Mouse (Mus musculus) WW6 (cell line): ENCODE results near the gene Sox5.

ENCODE experiments used
- DNase-seq: peaks from one replicate; pipeline ENCODE4 v3.0.0-alpha.2; 2013; ENCODE audit warnings: low read depth, low spot score

Sox5 gene

DNA sequence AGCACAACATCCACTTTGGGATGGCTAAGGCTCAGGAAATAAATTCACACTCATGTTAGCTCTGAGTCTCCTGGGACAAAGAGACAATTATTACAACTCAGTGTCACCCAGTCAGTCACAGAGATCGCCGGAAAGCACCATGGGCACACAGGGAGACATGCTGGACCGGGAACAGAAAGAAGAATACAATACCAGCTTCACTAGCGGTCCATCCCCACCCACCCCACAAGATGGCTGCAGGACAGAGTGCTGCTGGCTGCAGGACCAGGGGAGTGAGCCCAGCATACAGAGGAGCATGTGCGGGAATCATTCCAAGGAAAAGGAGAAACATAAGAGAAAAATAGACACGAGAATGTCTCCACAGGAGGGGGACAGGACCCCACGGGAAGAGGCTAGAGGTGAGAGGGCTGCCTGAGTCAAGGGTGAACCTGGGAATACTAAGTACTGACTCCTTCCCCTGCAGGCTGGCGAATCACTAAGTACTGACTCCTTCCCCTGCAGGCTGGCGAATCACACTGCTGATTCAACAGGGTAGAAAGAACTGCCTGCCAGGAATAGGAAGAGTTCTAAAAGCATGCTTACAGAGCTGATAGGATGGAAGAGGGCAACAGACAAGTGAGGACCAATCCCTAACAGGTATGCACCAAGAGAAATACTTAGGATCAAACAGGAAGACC, 813.9 kb downstream of the Sox5 start:
- DNase-seq, result no peak

DNA sequence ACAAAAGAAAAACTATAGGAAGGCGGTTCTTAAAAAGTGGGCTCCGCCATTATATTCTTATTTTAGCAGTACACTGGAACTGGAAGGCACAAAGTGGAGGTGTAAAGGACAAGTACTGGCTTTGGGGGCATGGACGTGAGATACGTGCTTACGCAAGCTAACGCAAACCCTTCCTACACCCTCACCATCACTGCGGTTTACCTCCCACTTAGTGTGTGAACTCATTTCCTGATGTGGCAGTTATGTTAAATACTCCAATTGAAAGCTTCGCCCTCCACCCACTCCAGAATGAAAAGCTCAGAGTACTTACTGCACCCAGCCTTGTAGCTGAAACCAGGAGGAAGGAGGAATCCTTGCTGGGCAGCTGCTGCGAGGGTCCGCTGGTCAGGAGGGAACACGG, 821.3 kb downstream of the Sox5 start:
- DNase-seq, result no peak

DNA sequence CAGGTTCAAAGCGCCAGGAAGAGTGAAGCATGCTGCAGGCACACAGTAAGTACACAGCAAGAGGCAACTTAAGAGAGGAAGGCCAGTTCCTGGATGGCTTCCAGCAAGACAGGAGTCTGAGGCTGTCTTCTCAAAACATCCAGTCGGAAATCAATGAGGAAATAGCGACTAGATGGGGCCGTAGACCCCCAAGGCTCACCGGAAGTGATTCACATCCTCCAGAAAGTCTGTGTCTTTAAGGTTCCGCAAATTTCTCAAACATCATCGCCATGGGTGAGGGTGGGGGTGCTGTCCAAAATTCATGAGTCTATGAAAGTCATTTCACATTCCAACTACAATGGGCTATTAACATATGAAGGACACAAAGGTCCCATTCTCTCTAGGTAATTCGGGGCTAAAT, 821.7 kb downstream of the Sox5 start:
- DNase-seq, result no peak

DNA sequence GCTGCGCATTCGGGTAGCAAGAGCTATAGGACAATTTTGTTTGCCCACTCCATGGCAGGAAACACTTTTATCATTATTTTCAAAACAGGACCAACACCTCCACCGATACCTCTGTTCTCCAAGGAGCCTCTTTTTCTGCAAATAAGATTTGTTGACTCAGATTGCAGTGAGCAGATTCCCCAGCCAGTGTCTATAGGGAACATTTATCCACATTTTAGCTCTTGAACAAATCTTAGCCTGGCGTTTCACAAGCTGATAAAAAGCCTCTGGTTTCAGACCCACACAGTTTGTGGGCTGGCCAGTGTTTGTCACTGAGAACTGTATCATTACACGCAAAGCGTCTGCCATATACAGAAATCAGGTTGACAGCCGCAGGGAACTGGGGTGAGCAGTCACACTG, 823.4 kb downstream of the Sox5 start:
- no peak for DNase-seq

DNA sequence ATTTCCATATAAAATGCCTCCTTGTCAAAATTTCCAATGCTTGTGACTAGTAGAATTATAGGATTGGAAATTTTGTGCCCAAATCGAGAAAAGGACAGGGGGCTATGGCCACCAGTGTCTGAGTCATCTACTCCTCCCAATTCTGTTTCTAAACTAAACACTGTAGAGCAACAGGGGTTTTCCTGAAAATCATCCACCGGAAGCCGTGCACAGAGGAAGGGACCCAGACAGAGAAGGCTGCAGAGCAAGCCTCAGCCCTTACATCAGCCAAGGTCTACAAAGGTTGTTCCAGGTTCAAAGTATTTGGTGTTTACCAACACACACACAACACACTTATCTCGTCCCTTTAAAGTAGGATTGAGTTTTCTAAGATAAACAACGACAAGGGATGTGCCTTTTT, 824.7 kb downstream of the Sox5 start:
- DNase-seq, result no peak

DNA sequence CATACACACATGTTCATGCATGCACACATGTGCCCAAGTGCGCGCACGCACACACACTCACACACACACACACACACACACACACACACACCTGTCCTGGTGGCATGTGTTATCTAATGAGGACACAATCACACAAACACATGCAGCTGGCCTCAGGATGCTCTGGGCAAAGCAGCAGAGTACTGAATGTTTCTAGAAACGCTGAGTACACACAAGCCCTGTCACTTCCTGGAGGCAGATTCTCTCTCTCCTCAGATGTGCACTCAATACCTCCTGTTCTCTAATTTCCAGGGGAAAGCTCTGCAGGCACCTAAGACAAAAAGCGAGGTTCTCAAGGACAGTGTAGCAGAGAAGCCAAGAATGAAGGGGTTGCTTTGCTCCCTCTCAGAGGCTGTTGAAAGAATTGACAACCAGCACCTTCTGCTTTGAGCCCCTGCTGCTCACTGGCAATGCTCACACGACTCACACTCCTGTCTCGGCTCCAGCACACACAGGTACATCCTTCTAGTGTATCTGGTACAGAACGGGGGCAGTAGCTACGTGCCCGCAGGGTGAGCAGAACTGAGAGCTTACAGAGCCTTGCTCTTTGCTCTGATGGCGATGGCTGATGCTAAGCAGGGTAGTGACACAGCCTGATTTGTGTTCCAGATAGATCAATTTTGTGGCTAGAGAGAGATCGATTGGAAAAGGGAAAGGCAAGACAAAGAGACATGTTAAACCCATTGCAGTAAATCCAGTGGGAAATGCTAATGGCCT, 833.0 kb downstream of the Sox5 start:
- DNase-seq, result no peak

DNA sequence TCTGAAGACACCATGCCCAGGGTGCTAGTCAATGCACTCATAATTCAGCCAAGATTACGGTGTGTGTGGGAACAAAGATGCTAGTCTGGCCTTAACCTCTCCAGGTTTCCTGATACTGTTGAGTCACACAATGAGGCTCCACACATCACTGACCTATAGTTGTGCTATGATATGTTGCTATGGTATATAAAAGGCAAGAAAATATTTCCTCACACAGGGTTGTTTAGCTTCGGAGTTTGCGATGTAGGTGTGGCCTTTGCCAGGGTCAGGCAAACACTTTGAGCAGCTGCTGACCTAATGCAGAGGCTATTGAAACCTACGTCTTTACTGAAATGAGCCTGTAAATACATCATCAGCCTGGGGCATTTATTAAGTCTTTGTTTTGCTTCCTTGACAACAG, 833.7 kb downstream of the Sox5 start:
- DNase-seq, result no peak

DNA sequence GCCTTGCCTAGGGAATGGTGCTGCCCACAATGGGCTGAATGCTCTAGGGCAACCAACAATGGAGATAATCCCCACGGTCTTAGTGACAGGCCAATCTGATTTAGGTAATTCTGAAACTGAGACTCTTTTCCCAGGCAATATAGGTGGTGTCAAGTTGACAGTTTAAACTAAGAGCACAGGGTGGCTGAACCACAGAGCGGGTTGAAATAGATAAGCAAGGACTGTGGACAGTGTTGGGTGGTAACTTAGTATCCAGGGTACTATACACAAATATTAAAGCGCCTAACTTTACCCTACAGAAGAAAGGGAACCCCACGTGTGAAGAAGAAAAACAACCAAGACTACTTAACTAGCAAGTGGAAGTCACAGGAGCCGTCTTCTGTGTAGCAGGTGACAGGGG, 838.7 kb downstream of the Sox5 start:
- DNase-seq, result no peak

DNA sequence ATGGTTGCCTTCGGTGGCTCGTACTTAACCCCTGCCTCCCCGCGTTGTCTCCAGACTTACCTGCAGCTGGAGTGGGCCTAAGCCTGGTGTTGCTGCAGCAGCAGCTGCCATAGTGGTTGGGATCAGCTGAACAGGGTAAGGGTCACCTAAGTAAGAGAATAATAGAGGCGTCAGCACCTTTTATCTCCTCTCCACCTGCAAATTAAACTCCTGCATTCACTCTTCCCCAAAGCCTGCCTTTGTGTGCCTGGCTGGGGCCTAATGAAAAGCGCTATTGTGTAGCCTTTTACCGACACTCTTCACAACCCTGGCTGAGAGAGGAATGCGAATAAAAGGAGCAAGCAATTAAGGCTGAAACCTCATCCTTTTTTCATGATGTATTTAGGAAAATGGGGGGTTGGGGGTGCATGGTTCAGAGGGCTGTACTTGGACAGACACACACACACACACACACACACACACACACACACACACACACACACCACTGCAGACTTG, 840.4 kb downstream of the Sox5 start:
- no peak for DNase-seq

DNA sequence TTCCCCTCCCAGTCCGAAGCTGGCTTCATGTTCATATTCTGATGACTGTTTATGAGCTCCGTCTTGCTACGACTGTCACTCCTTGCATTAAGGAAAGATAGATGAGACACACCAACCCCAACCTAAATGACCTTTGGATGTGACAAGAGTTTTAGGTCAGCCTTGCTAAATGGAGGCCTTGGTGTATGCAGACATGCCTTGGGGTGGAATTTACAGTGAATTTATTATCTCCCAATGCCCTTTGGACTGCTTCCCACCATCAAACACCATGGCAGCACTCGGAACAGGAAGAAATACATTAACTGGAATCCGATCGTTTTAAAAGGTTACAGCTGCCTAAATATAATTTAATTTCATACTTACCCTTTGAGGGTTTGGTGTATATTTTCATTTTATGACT, 858.6 kb downstream of the Sox5 start:
- no peak for DNase-seq

DNA sequence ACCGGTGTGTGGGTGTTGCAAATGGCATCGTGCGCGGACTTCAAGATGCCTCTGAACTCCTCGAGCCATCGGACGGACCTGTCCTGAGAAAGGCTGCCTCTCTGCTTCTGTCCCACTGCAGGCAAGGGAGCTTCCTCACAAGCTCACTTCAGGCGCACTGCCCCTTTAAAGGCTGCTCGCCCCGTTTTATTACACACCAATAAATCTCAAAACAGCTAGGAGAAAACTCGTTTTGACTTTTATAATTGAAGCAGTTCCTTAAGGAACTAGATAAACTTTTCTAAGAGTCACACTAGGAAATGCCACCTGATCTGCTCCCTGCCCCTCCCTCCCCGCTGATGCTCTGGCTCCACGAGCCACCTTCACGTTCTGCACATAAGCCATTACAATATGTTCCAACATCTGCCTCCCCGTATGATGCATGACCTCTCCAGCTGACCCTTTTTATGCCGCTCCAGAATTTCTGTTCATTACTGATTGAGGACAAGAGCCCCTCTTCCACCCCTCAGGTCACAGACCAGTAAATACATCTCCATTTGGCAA, 863.3 kb downstream of the Sox5 start:
- no peak for DNase-seq

DNA sequence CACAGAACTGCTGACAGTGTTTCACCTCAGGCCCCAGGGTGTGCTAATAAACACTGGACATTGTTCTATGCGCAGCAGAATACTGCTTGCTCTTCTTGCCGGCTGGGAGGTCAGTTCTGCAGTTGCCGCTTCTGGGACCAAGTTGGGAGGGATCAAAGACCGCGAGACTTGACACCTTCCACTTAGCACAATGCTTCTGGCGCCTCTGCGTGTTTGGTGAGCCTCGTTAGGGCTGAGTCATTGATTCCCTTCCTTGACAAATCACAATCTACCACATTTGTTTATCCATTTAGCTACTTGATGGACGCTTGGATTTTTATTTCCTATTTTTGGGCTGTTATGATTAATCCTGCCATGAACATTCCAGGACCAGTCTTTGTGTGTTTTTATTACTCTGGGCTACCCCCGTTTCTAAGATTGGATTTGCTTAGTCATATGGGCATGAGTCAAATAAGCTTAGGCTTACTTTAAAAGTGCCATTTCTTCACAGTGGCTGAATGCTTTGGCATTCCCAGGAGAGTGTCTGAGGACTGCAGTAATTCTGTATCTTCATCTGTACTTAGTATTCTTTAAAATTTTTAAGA, 865.5 kb downstream of the Sox5 start:
- DNase-seq, result no peak

DNA sequence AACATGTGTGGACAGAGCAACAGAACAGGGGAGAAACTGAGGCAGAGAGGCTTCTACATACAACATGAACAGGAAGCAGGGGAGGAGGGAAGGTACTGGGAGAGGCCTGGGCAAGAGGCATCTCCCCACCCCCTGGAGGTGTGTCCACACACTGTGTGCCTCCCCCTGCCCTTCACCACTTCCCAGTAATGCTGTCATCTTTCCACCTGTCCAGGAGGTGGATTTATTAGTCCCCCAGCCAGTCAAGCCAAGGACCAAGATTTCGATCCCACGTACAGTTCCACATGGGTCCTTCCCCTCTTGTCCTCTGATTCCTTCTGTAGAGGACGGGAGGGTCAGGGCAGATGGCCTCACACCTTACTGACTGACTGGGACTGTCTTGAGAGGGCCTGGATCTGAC, 866.1 kb downstream of the Sox5 start:
- DNase-seq, result no peak

DNA sequence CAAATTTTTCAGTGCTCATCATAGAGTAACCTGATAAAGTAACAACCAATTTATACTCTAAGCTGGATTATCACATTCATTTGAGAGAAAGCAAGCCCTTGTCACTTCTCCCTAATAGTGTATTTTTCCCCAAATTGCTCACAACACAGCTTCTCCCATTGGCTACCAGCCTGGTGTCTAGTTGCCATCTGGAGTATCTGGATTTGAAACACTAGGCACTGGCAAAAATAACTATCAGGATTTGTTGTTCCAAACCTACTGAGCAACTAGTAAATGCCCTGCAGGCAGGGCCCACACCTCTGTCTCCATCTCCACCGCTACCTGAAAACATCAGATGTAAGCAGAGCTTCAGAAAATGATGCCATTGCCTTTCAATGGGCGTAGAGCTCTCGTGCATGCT, 869.5 kb downstream of the Sox5 start:
- DNase-seq, result no peak

DNA sequence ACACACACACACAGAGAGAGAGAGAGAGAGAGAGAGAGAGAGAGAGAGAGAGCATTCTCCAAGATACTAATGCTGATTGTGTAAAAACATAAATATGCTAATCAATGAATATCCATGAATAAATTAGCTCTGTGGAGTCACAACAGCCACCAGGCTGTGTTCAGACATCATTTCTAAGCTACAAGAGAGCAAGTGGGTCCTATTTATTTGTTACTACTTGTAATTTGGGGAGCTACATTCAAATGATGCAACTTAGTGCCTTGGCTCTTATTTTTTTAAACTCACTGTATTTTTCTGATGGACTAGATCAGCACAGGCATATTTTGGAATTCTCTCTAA, 877.1 kb downstream of the Sox5 start:
- no peak for DNase-seq

DNA sequence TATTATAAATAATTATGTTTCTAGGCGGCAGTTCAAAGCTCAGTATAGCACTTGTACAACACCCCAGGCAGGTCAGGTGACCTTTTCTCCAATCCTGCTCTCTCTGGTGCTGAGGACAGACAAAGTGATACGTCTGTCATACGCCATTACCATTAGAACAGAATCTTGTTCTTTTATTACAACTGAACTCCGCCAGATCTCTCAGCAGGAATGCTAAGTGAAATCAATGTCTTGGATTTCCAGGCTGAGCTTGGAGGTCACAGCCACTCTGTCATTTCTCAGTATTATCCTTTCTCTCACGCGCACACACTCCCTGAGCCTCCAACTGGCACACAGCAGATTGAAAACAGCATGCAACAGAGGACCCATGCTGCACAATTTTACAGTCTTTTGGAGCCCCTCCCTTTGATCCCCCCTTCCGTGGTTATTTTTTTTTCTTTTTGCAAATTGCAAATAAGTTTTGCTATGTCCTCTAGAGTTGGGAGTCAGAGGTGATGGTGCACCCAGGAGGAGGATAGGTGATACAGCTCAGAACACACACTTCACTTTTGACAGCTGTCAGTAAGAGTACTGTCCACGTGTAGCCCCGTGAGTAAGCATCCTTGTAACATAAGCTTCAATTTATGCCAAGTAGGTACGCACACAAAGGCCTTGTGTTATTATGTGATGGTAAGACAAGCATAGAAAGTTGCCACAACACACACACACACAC, 877.6 kb downstream of the Sox5 start:
- DNase-seq, result no peak

DNA sequence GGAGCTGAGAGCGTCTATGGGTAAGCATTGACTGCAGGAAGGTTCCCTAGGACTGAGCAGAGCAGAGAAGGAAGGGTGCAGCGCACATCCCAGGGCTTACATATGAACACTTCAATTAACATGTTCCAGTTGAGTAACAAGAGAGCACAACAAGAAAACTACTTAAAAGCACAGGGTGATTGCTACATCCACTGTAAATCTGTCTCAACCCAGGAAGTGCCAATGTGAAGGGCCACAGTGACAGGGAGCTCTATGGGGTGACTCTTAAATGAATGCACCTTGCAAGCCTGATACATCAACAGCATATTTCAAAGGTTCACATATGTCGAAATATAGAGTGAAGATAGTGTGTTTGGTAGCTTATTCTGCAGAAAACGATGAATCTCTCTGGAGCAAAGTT, 880.9 kb downstream of the Sox5 start:
- DNase-seq, result no peak

DNA sequence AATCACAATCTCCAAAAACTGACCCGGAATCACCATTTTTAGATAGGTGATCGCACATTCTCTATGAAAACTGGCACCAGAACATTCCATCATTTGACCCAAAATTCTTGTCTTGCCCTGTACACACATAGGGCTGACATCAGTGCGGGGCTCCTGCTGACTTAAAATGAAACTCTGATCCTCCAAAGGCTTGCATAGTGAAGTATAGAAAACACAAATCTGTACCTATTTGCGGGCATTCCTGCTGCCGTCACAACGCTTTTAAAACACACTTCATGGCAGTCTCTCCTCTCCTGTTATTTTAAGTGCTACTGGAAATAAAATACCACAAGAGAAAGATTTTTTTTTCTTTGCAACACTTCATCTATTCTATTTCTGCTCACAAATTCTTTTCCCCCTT, 886.7 kb downstream of the Sox5 start:
- no peak for DNase-seq

DNA sequence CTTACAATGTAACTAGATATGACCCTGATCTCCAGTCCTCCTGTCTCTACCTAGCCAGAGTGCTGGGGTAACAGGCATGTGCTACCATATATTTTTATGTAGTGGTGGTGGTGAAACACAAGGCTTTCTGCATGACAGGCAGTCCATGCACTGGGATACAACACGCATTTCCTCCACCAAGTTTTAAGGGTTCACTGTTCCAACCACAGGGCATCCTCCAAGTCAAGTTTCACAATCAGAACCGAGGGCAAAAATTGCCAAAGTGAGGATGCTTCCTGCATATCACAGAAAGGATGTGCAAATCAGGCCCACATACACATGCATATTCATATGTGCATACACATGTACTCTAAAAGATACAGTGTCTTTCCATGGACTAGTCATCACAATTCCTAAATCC, 888.9 kb downstream of the Sox5 start:
- no peak for DNase-seq

DNA sequence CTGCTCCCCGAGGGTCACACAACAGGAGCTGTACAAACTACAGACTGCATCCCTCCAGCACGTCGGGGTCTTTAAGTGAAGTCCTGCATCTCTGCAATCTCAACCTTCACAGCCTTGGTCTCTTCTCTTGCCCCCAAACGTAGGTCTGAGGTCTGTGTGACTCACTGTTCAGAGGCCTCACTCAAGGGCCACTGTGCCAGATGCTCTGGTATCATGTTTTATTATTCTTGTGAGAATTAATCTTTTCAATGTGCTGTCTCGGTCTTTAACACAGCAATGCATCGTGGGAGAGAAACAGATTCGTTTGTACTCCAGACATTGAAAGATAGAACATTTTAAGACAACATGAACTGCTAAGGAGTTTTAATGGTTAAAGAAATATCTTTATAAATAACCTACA, 893.2 kb downstream of the Sox5 start:
- no peak for DNase-seq

DNA sequence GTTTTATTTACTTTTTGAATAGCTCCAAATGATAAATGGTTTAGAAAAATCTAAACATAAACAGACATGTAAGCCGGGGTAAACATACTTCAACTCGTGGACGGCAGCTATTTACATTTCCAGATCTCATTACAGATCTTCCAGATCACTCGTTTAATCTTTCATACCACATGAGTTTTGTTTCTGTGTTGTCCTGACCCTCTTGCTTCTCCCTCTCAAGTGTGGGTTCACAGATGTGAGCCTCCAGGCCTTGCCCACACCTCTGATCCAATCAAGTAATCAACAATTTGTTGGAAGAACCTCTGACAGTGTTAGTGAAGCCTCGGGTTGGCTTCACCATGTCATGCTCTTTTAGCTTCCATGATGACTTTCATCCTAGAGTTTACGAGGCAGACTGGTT, 903.3 kb downstream of the Sox5 start:
- DNase-seq, result no peak

DNA sequence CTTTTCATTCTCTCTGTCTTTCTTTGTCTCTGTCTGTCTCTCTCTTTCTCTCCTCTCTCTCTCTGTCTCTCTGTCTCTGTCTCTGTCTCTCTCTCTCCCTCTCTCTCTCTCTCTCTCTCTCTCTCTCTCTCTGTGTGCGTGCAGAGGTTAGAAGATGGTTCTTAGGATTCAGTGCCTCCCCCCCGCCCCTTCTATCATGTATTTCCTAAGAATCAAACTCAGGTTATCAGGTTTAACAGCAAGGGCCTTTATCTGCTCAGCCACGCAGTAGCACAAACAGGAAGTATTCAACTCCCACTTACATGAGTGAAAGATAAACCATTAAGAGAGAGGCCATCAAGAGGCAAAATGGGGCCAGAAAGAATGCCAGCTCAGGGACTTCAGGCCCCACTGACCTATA, 913.0 kb downstream of the Sox5 start:
- DNase-seq, result no peak
